Mouse (Mus musculus) spleen, postnatal 4 days (tissue): ENCODE measurements around the gene Gm10964.
A peak's percentile ranks its signal among the peaks of the same experiment; 100 is the strongest.
"Not testable (repeated sequence)": the region's sequence is repeated elsewhere in the genome, so short reads cannot be mapped to it uniquely, and the experiment has no call there.

ENCODE experiments used
- DNase-seq, 2 experiments: peaks; one replicate each; pipeline ENCODE4 v3.0.0; 2022; ENCODE audit warnings: low spot score in 2 of 2

The Gm10964 gene

GRCm38 (mm10) chr3:103777940-103778339, 38.8 kb downstream of the Gm10964 start:
- DNase-seq, result no peak

DNA sequence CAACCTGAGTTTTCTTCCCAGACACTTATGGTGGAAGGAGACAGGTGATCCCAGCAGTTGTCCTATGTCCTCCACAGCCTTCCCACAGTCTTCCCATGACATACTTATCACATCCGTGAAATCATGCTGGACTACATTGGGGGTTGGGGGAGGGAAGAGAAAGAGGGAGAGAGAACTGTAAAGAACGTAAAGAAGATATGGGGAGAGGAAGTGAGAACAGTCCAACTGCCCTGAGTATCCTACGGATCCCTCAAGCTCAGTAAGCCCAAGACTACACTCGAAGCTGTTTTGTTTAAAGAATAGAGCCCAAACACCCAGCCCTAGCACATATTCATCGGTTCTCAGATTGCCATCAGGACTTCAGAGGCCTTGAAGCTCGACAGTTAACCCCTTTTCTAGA, 39.5 kb downstream of the Gm10964 start:
- no peak for DNase-seq

- DNase-seq, result no peak
Observed at GRCm38 (mm10) chr3:103779183-103779582, 40.0 kb downstream of the Gm10964 start.

DNA sequence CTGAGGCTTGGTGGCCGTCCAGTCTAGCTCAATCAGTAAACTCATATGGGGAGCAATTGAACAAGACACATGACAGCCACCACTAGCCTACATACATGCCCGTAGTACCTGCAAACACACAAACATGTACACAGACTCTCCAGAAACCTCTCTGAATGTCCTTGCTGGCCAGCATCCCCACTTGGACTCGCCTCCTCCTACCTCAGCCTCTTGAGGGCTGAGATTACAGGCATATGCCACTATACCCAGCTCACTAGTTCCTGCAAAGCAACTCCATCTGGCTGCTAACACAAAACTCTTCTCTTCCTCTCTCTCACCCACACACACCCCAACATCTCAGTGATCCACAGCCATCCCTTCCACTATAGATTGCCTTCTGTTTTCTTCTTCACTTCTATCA, 41.1 kb downstream of the Gm10964 start:
- DNase-seq, result no peak

DNA sequence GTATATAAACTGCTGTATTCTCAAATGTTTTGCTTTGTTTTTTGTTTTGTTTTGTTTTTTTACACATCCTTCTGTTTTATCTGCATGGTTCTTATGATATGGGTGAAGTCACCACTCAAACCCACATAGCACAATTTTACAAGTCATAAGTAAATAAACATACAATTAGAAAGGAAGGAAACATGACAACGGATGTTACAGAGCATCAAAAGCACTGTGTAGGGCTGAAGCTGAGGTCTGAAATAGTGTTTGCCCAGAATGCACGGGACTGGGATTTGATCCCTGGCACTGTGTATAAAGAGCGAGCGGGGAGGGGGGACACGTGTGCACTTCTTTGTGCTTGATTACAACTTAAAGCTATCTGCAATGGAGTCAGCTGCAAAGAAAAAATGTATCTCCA, 41.6 kb downstream of the Gm10964 start:
- DNase-seq, result no peak

GRCm38 (mm10) chr3:103782844-103783609, 43.9 kb downstream of the Gm10964 start:
- no peak for DNase-seq

GRCm38 (mm10) chr3:103787225-103787624, 48.1 kb downstream of the Gm10964 start:
- no peak for DNase-seq

DNA sequence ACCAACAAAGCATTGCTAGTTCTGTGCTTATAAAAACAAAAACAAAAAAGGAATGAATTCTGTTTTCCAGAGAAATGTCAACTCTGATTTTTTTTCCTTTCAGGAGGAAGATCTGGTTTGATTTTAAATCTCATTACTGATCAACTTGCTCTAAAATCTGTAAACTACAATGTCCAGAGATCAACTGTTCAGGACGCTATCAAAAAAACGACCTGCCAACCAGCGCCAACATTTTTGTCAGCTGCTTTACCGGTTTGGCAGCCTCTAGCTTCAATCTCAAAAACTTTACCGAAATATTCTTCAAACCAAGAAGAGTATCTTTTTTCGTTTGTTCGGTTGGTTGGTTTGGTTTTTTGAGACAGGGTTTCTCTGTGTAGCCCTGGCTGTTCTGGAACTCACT, 49.9 kb downstream of the Gm10964 start:
- DNase-seq, result no peak

GRCm38 (mm10) chr3:103789891-103790345, 50.8 kb downstream of the Gm10964 start:
- DNase-seq, result peak in 1 of 2 experiments; percentile 70

- DNase-seq, result peak; percentile 50 to 81
Observed at GRCm38 (mm10) chr3:103790346-103791145, 51.4 kb downstream of the Gm10964 start.

GRCm38 (mm10) chr3:103791230-103792110, 52.3 kb downstream of the Gm10964 start, which contains the start of gene Hipk1:
Hipk1 (minus strand) TSS chr3:103791563.
- peak; percentile 94 to 97 for DNase-seq

GRCm38 (mm10) chr3:103792111-103792406, 52.9 kb downstream of the Gm10964 start:
- not testable (repeated sequence) for DNase-seq

DNA sequence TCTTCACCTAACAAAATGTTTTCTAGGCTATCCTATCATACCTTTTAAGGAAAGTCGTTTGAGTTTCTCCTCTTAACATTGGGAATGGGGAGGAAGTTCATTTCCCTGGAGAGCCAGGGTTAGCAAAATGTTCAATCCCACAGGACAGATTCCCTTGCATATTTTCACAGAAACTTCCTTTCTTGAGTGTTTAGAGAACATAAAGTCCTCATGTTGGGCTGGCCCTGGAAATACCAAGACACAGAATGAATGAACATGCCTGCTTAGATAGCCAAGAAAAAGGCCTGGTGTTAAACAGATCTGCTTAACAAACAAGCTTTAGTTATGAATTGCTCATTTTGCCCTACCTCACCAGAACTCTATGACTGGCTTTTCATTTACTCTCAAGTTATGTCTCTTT, 53.4 kb downstream of the Gm10964 start:
- DNase-seq, result no peak
